Mouse (Mus musculus): Measurements from ENCODE around the gene Fcgr3.
"Not testable (repeated sequence)": the region's sequence is repeated elsewhere in the genome, so short reads cannot be mapped to it uniquely, and the experiment has no call there.

Fcgr3 gene

DNA sequence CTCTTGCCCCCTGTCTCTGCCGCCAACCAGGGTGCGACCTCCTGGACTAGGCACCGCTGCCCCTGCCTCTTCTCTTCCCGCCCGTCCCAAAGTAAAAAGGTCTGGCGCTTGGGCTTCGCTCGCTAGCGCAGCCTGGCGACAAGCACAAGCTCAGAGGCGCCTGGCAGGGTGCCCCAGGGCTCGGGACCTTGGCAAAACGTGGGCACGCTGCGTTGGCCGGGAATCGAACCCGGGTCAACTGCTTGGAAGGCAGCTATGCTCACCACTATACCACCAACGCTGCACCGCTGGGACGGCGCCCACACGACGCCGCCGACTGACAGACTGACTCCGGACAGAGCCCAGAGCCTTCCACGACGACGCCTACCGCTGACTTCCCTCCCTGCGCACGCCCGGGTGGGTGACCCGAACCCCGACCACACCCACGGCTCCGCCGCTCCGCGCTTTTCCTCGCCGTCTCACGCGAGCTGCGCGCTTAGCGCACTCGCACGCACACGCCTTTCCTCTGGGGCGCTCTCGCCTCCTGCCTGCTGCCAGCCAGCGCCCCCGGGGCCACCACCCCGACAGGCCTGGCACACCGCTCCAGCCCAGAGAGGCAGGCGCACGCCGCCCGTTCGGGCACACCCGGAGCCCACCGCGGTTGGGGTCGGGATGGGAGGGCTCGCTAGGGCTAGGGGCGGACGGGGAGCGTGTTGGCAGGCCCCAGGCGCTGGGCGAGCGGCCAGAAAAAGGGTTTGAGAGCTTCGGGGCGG is at the start of gene Fcgr3:
Gene Fcgr3 (minus strand): TSS at position 445 of the 752 bp plus-strand sequence.
- DNase-seq: peak; percentile 85

GRCm38 (mm10) chr1:171113873-171114299 is 49.2 kb upstream of the Fcgr3 start, which contains the start of gene Cfap126:
Gene Cfap126 (plus strand): TSS chr1:171113918.
- DNase-seq: peak; percentile 32

- no peak for DNase-seq
These were observed 48.3 kb upstream of the Fcgr3 start for GRCm38 (mm10) chr1:171112986-171113385.

- peak; percentile 37 for DNase-seq
These were observed 47.2 kb upstream of the Fcgr3 start for GRCm38 (mm10) chr1:171111781-171112575.

- peak; percentile 94 for DNase-seq
These were observed 46.5 kb upstream of the Fcgr3 start for GRCm38 (mm10) chr1:171111020-171111780.

GRCm38 (mm10) chr1:171110659-171111019 is 45.9 kb upstream of the Fcgr3 start:
- DNase-seq: no peak

- no peak for DNase-seq
These were observed 44.9 kb upstream of the Fcgr3 start for GRCm38 (mm10) chr1:171109620-171110019.

DNA sequence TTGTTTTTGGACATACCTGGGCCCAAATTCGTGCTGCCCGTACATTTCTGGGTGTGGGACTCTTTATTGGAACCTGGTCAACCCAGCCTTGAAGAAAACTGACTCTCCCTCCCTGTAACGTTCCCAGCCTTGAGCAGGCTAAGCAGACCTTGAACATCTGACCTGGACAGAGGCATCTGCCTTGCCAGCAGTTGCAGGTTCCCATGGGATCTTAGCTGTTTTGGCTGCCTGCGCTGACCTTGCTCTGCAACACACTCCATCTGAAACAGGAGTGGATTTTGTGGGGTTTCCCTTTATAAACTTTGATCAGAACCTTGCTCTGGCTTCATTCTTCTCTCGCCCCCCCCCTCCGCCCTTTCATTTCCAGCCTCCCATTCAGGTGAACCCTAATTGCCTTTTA is 40.5 kb upstream of the Fcgr3 start:
- no peak for DNase-seq

DNA sequence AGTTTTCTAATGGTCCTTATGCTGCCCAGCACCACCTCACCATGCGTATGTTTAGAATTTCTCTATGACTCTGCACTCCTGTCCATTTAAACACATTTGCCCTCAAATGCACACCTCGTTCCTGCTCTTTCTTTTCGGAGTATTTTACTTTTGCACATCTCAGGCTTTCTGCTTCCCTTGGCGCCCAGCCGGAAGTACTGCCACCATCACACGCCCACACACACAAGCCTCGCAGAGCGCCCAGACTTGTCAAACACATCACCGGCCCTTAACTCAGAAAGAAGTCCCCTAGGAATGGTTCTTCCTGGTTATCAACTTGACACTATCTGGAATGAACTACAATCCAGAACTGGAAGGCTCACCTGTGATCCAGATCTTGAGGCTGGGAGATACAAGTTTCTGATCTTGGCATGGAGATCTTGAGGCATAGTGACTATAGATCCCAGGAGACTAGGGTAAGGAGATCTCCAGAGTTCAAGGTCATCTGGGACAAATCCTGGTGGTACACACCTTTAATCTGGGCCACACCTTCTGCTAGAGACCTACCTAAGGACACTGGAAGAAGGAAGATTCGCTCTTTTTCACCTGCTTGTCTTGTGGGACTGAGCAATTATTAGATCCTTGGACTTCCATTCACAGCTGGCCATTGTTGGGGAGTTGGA is 38.6 kb upstream of the Fcgr3 start:
- DNase-seq: peak; percentile 45

- peak; percentile 89 for DNase-seq
These were observed 37.9 kb upstream of the Fcgr3 start for GRCm38 (mm10) chr1:171102547-171103177.

DNA sequence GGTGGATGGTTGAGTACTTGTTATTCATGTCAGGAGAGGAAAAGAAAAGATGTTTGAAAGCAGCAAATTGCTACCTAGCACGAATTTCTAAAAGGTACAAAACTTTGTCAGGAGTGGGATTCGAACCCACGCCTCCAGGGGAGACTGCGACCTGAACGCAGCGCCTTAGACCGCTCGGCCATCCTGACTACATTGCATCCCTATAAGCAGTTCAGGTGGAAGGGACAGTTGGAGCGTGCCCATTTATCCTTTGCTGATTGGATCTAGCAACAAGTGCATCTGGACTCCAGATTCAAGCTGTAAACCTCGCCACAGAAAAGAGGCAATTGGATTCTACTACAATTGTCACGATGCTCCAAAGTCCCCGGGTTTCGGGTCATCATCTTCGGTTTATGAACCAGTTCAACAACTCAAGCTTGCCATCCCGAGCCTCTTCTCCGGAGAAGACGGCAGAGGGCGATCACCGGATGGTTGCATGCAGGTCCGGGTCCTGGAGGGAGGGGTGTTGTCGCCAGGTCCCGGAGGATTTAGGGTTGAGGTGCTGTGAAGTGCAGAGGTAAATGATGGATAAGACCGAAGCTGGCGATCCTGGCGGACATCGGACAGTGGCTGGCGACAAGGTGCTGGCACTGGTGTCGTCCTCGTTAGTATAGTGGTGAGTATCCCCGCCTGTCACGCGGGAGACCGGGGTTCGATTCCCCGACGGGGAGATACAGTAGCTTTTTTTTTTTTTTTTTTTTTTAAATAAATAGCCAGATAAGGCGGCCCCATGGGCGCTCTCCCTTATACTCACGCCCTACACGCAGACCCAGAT is 37.2 kb upstream of the Fcgr3 start:
- DNase-seq: peak; percentile 91

DNA sequence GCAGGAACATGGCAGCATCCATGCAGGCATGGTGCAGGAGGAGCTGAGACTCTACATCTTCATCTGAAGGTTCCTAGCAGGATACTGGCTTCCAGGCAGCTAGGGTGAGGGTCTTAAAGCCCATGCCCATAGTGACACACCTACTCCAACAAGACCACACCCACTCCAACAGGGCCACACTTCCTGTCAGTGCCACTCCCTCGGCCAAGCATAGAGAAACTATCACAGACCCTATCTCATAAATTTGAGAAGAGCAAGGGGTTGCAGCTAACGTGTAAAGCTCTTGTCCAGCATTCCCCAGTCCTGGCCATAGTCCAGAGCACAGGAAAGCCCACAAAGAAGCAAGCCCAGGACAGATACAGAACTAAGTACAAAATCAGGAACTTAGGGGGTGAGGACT is 36.3 kb upstream of the Fcgr3 start:
- no peak for DNase-seq

- no peak for DNase-seq
These were observed 32.9 kb upstream of the Fcgr3 start for GRCm38 (mm10) chr1:171097612-171098011.

DNA sequence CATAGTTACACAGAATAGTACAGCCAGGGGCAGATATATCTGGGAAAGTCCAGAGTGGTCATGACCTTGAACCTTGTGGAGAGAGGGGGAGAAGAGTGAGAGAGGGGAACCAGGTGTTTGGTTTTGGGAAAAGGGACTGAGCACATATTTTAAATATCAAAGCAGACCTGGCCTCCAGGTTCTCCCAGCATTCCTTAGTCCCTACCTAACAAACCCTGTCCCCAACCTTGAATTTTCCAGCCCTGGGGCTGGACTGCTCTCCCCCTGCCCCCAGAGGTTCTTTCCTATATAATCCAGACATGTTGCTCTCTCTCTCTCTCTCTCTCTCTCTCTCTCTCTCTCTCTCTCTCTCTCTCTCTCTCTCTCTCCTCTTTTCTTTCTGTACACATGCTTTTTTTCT is 32.4 kb upstream of the Fcgr3 start:
- DNase-seq: no peak

- DNase-seq: no peak
These were observed 31.6 kb upstream of the Fcgr3 start for GRCm38 (mm10) chr1:171096110-171096964.

DNA sequence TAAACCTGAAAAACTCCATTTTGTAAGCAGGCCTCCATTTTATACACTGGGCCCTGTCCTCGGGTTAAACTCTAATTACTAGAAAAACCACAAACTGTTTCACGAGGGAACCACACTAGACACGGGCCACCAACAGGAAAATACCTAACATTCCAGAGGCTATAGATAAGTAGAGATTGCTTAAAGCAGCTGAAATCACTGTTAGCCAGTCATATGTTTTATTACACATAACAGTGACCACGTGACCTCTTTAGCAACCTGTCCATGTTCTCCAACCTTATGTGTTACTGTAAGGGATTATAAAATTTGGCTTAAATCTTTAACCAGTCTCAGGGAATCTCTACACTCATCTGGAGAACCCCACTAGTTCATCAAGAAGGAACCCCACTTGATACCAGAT is 29.7 kb upstream of the Fcgr3 start:
- DNase-seq: no peak

- no peak for DNase-seq
These were observed 26.0 kb upstream of the Fcgr3 start for GRCm38 (mm10) chr1:171090761-171091160.

DNA sequence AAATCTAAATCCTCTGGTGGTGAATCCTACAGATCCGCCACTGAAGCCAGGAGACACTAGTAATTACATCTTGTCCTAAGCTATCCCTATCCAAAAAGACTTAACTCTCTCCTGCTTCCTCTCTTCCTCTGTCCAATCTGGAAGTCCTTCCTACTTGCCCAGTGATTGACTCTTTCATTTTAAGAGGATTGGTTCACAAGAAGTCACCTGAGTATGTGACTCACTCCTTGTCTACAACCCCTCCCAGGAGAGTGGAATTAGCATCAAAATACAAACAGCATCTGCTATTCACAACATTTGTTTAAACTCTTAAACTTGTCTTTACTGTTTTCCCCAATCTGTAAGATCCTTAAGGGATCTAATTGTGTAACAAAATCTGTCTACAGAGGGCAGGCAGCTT is 25.2 kb upstream of the Fcgr3 start:
- no peak for DNase-seq

DNA sequence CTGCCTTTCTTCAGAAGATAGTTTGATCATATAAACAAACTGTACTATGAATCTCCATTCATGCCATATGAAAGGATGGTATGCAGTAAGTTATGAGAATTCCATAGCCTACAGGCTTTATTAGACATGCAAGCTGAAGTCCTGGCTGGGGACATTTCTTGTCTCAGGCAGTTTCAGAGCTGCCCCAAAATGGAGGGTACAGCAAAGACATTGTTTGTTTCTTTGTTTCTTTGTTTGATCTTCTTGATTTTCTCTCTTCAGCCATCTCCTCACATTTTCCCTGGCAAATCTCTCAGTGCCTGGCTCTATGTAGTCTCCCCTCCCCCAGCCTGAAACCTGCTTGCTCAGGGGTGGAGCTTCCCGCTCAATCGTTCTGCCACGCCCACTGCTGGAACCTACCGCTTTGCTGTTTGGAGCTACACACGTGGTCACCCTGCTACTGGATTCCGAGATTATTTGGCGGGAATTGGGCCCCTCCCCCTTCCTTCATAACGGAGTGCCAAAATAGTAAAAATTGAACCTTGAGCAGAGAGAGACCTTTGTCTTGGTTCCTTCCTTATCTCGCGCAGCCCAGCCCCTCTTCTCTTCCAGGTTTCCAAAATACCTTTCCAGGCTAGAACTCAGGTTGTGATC is 23.6 kb upstream of the Fcgr3 start:
- DNase-seq: not testable (repeated sequence)

GRCm38 (mm10) chr1:171085718-171086117 is 21.0 kb upstream of the Fcgr3 start:
- no peak for DNase-seq

All from right cerebral cortex, postnatal 4 days (tissue).